Mouse (Mus musculus): ENCODE data around the gene Ckap2.

Ckap2 gene

DNA sequence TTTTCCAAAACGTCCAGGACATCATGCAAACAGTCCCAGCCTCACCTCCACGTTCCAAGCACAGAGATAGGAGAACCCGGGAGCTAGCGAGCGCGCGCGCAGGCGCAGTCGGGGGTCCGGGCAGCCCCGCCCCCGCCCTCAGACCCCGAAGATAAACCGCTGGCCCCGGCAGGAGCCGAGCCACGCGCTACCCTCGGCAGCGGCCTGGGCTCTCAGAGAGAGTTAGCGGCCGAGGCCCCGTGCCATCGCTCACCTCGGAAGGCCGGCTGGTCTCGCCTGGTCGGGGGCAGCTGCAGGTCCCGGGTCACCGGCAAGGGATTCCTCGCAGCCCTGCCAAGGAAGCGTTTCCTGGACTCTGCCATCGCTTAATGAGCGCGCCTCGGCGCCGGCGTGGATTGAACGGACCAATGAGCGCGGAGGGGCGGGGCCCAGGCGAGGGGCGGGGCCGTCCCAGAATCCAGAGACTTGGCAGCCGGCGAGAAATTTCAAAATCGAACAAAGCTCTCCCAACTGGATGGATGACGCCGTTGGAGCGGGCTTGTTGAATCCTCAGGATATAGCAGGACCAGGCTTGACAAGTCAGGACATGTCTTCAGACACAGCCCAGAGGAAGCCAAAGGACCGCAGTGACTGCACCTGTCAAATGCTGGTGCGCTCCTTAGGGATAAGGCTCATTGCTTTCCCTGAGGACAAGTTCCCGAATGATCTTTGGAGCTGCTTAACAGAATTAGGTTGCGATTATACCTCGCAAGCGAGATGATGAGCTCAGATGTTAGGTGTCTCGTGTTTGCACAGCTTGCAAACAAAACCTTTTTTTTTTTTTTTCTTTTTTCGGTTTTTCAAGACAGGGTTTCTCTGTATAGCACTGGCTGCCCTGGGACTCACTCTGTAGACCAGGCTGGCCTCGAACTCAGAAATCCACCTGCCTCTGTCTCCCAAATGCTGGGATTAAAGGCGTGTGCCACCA, at the start of gene Ckap2:
Gene Ckap2, minus strand, starts transcription at position 389 of the 967 bp plus-strand sequence.
- peak; percentile 89 for DNase-seq

- no peak for DNase-seq
These were observed 43.0 kb upstream of the Ckap2 start for GRCm38 (mm10) chr8:22228621-22229020.

- peak; percentile 64 for DNase-seq
These were observed 41.6 kb upstream of the Ckap2 start, which contains the start of gene Thsd1 for GRCm38 (mm10) chr8:22227061-22227877. Gene Thsd1 (plus strand): TSS chr8:22227313.

GRCm38 (mm10) chr8:22226361-22226760, 40.7 kb upstream of the Ckap2 start:
- no peak for DNase-seq

DNA sequence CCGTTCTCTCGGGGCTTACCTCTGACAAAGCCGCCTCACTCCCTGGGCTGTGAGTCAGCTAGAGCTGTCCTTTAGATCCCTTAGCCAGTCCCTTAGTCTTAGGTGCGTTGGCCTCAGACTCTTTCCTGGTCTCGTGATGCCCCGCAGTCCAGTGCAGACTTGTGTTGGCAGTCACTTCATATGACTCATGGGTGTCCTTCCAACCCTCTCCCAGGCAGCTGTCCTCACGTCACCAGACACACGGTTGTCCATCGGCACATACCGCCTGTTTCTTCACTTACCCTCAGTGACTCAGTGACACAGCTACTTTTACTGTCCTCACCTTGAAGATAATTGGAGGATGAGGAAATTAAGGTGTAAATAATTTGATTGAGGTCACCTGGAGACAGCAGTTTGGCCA, 29.2 kb upstream of the Ckap2 start:
- DNase-seq: no peak

- DNase-seq: no peak
These were observed 23.4 kb upstream of the Ckap2 start for GRCm38 (mm10) chr8:22209012-22209411.

GRCm38 (mm10) chr8:22207535-22207934, 21.9 kb upstream of the Ckap2 start:
- no peak for DNase-seq

DNA sequence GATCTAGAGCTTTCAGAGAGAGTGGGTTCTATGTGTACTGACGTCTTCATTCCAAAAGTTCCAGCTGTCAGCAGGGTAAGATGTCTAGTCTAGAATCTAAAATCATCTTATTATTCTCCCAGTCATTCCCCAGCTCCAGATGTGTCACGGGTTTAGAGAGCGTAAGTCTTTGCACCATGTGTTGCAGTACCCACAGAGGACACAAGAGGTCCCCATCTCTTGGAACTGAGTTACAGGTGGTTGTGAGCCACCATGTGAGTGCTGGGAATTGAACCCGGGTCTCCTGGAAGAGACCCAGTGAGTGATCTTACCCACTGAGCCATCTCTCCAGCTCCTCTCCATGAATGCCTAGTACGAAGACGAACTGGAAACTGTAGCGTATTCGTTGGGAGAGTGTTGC, 13.9 kb upstream of the Ckap2 start:
- no peak for DNase-seq

DNA sequence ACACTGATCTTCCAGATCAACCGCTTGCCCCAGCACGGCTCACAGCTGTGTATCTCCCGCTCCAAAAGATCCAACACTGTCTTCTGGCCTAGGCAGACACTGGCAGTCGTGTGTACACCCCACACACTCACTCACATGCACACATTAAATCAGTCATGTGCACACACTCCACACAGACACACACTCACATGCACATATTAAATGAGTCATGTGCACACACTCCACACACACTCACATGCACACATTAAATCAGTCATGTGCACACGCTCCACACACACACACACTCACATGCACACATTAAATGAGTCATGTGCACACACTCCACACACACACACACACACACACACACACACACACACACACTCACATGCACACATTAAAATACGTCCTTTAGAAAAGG, 12.3 kb upstream of the Ckap2 start:
- DNase-seq: no peak

- no peak for DNase-seq
These were observed 7.9 kb upstream of the Ckap2 start for GRCm38 (mm10) chr8:22193432-22194010.

DNA sequence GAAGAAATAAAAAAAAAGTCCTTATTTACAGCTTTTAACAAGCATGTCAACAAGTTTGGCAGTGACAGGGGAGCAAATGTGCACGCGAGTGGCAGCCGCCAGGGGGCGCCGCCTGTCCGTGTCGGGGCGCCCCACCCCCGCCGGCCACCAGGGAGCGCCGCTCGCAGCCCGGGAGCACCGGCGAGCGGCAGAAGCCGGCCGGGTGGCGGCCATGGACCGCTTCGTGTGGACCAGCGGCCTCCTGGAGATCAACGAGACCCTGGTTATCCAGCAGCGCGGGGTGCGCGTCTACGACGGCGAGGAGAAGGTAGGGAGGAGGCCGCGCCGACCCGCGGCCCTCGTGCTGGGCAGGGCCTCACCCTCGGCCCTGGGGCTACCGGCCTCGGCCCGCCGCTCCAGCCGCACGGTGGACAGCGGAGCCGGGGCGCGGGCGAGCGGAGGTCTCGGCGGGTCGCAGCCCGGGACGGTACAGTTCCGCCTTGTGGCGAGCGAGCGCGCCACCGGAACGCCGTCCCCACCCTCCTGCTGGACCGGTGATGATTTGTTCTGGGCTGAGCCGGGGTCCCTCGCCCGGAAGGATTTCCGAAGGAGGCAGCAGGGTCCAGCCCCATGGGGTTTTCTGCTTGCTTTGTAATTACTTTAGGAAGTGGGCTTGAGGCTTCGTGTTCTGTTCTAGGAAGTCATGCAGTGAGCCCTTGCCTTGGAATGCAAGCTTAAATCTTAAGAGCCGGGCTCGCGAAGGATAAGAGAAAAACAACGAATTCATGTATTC, 7.2 kb upstream of the Ckap2 start, which contains the start of gene Vps36:
Gene Vps36, plus strand, starts transcription at position 150 of the 772 bp plus-strand sequence.
- DNase-seq: peak; percentile 86

- no peak for DNase-seq
These were observed 735 bp downstream of the Ckap2 start for GRCm38 (mm10) chr8:22184884-22185283.

DNA sequence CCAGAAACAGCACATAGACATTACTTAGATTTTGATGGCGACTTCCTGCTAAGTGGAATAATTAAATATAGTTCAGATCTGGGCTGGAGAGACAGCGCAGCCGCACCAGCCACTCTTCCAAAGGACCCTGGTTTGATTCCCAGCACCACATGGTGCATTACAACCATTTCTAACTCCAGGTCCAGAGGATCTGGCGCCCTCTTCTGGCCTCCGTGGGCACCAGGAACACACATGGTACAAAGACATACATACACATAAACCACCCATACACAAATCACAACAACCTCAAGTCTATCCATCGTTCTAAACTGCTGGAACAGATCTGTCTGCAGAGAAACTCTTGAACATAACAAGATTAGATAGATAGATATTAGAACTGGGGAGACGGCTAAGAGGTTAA, 9.7 kb downstream of the Ckap2 start:
- DNase-seq: no peak

- no peak for DNase-seq
These were observed 16.5 kb downstream of the Ckap2 start for GRCm38 (mm10) chr8:22169167-22169566.

DNA sequence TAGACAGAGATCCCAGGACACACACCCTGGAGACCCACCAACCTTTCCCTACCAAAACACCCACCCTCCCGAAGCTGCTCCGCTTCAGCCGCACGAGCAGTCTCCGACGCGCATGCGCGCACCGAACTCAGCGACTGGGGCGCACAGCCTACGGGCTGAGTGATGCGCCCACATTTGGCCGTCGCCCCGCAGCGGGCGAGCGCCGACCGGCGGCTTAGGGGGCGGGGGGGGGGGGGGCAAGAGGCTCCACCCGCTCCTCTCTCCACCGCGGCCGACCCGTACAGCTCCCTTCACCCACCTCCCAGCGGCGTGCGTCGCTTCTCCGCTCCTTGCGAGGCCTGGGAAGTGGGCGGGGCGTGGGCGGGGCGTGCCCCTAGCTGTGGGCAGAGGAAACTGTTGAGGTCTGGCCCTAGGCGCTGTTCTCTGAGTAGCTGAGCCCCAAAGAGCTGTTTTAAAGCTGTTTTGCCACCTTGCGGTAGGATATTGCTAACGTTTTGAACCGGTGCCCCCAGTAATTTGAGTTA, 19.5 kb downstream of the Ckap2 start, which contains the start of gene Nek3:
Gene Nek3, minus strand, starts transcription at position 356 of the 524 bp plus-strand sequence.
- peak; percentile 70 for DNase-seq

DNA sequence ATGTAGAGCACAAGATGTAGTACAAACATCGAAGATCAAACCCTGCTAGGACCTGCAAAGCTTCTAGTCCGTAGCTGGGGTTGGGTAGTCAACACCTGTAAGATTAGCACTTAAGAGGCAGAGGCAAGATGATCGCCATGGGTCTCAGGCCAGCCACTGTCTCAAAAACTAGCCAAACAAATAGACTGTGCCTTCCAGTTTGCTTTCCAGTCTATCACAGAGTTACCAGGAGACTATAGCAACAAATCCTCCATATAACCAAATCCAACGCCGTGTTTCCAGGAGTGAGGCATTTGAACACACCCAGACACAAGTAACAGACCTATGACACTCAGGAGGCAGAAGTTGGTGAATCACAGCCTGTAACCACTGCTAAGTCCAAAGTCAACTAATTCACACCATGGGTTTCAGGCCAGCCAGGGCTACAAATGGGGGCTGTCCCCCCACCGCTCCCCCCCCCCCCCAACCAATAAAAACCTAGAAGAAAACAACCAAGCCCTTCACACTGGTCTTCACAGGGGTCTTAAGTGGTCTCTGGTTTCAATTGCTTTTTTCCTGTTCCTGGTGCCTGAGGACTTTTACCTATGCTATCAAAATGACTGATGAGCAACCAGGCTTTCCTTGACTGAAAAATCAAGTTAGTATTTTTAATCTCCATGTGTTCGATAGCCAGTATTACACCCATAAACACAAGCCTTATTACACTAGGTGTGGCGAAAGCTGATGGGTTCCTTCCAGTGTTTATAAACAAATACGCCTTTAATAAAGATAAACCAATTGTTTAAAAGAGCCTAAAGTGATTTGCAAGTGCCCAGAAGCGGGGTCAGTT, 20.2 kb downstream of the Ckap2 start:
- no peak for DNase-seq

GRCm38 (mm10) chr8:22164431-22164830, 21.2 kb downstream of the Ckap2 start:
- DNase-seq: no peak

- no peak for DNase-seq
These were observed 23.4 kb downstream of the Ckap2 start for GRCm38 (mm10) chr8:22162206-22162605.

DNA sequence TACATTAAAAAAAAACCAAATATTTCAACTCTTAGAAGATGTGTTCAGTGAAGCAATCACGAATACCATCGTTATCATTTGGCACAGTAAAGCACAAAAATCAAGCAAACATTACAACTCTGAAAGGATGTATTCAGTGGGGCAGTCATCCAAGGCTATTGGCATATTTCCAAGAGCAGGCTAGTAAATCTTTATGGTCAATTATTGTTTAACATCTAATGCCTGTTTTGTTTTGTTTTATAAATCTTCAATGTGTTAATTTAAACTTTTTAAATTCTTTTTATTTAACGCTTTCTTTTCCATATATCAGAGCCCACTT, 35.3 kb downstream of the Ckap2 start:
- no peak for DNase-seq

- DNase-seq: no peak
These were observed 35.8 kb downstream of the Ckap2 start for GRCm38 (mm10) chr8:22149643-22150344.

DNA sequence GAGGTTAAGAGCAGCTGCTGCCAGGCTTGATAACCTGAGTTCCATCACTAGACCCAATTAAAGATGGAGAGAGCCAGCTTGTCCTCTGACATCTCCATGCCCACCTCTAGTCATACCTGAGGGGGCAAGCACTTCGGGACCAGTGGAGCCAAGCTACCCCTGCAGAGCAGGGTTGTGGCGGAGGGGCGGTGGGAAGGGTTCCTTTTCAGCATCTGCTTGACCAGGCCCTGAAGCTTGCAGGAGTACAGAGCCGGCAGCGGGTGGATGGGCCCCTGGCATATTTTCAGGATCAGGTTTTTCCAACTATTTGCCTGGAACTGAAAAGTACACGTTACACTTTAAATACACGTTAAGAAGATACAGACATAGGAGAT, 37.3 kb downstream of the Ckap2 start:
- DNase-seq: no peak

All from kidney, adult 11 months (tissue).